Mouse (Mus musculus): ENCODE measurements around the gene Pcsk4.

GRCm38 (mm10) chr10:80331636-80332524 is 2.6 kb upstream of the Pcsk4 start:
- TF ChIP-seq CTCF (IDR thresholded peaks at IDR 0.05; ENCODE audit: low read depth) = no peak
- peak; percentile 72 for TF ChIP-seq EP300 (IDR thresholded peaks at IDR 0.05; ENCODE audit: low read depth)
